Mouse (Mus musculus) forelimb bud, embryonic 11.5 days (tissue): ENCODE data around the gene Fbp2.
A peak's percentile ranks its signal among the peaks of the same experiment; 100 is the strongest.
"Not testable (repeated sequence)": the region's sequence is repeated elsewhere in the genome, so short reads cannot be mapped to it uniquely, and the experiment has no call there.

Experiments
- DNase-seq: peaks from one replicate; pipeline ENCODE4 v3.0.0-alpha.2; 2012; ENCODE audit warnings: low read depth, low spot score

Gene Fbp2

GRCm38 (mm10) chr13:62865651-62866315, 7.6 kb upstream of the Fbp2 start:
- DNase-seq = peak; percentile 71

- no peak for DNase-seq
Observed at GRCm38 (mm10) chr13:62863771-62864170, 5.5 kb upstream of the Fbp2 start.

- DNase-seq = no peak
Observed at GRCm38 (mm10) chr13:62862875-62863274, 4.7 kb upstream of the Fbp2 start.

GRCm38 (mm10) chr13:62860068-62860467, 1.8 kb upstream of the Fbp2 start:
- no peak for DNase-seq

GRCm38 (mm10) chr13:62859251-62859650, 1.0 kb upstream of the Fbp2 start:
- not testable (repeated sequence) for DNase-seq

GRCm38 (mm10) chr13:62856850-62857249, 1.4 kb downstream of the Fbp2 start:
- no peak for DNase-seq

GRCm38 (mm10) chr13:62856305-62856675, 1.9 kb downstream of the Fbp2 start:
- peak; percentile 94 for DNase-seq

GRCm38 (mm10) chr13:62855396-62856304, 2.6 kb downstream of the Fbp2 start:
- no peak for DNase-seq

- peak; percentile 63 for DNase-seq
Observed at GRCm38 (mm10) chr13:62854666-62855065, 3.6 kb downstream of the Fbp2 start.

GRCm38 (mm10) chr13:62833341-62833740, 24.9 kb downstream of the Fbp2 start:
- DNase-seq = no peak

- no peak for DNase-seq
Observed at GRCm38 (mm10) chr13:62832239-62832638, 26.0 kb downstream of the Fbp2 start.

GRCm38 (mm10) chr13:62815705-62816104, 42.5 kb downstream of the Fbp2 start:
- not testable (repeated sequence) for DNase-seq

- DNase-seq = no peak
Observed at GRCm38 (mm10) chr13:62812713-62813112, 45.5 kb downstream of the Fbp2 start.

- DNase-seq = not testable (repeated sequence)
Observed at GRCm38 (mm10) chr13:62807981-62808380, 50.2 kb downstream of the Fbp2 start.
